Mouse (Mus musculus) forebrain, embryonic 11.5 days (tissue): ENCODE measurements at regions not wholly inside any gene's neighbourhood (a gene's known extent, or its start where the extent isn't known, plus 50 kb on each side); places are given as distances from the start of the nearest gene placed in this dataset.

ENCODE experiments used
- ATAC-seq: fragments of 200-750 bp; cut with Nextera tagmentation; replicated peaks from 2 replicates; pipeline ENCODE4 v1.8.0; 2017; ENCODE audit warnings: moderate TSS enrichment; ENCODE audit not compliant: low FRiP score
- DNase-seq: peaks from one replicate; pipeline ENCODE4 v3.0.0-alpha.2; 2017; ENCODE audit warnings: low spot score
- H3K27ac ChIP-seq: fragments of 300-500 bp; sonication (generic); 2 replicates; pipeline ENCODE4 v1.5.1; 2014; ENCODE audit warnings: low read depth, low read length
- H3K27me3 ChIP-seq: fragments of 300-500 bp; sonication (generic); 2 replicates; pipeline ENCODE4 v1.6.1; 2014; ENCODE audit warnings: mild to moderate bottlenecking, low read length, mixed read lengths; ENCODE audit not compliant: control insufficient read depth, insufficient read depth
- H3K36me3 ChIP-seq: fragments of 300-500 bp; sonication (generic); 2 replicates; pipeline ENCODE4 v1.6.1; 2014; ENCODE audit warnings: mild to moderate bottlenecking, low read length, moderate library complexity, mixed read lengths; ENCODE audit not compliant: control insufficient read depth, insufficient read depth
- H3K4me1 ChIP-seq: fragments of 300-500 bp; sonication (generic); replicated peaks from 2 replicates; pipeline ENCODE4 v1.6.1; 2014; ENCODE audit warnings: low read length, mixed read lengths; ENCODE audit not compliant: control insufficient read depth, insufficient read depth
- H3K4me2 ChIP-seq: fragments of 300-500 bp; sonication (generic); 2 replicates; pipeline ENCODE4 v1.6.1; 2014; ENCODE audit warnings: low read depth, mild to moderate bottlenecking, low read length, moderate library complexity, mixed read lengths; ENCODE audit not compliant: severe bottlenecking
- H3K4me3 ChIP-seq: fragments of 300-500 bp; sonication (generic); 2 replicates; pipeline ENCODE4 v1.5.1; 2014; ENCODE audit warnings: low read depth, low read length
- H3K9ac ChIP-seq: fragments of 300-500 bp; sonication (generic); 2 replicates; pipeline ENCODE4 v1.6.1; 2014; ENCODE audit warnings: low read length
- H3K9me3 ChIP-seq: fragments of 300-500 bp; sonication (generic); 2 replicates; pipeline ENCODE4 v1.6.1; 2016; ENCODE audit warnings: low read length, mixed read lengths; ENCODE audit not compliant: control insufficient read depth
- WGBS: fragments of 180-500 bp; shearing (Covaris S2); extraction: QIAGEN DNeasy Blood & Tissue Kit; methylation state at CpG from one replicate; pipeline ENCODE4 v1.1.7; 2014; 5-methylcytosine and 5-hydroxymethylcytosine counted together

GRCm38 (mm10) chr3:14381421-14381992 lies 99.0 kb upstream of the Slc7a12 start:
- DNase-seq: peak; percentile 84
- Histone ChIP-seq H3K9me3 (no peaks in the 10 kb centered on the region), H3K4me3 (no peak overlapping the region), H3K9ac (no peak overlapping the region), H3K4me1 (no peaks in the 10 kb centered on the region), H3K4me2 (peak overlapping the region; percentile 38; the same call in 1 of the 2 replicates), H3K36me3 (no peaks in the 10 kb centered on the region), H3K27ac (no peak overlapping the region), H3K27me3 (no peaks in the 10 kb centered on the region)
- peak; percentile 96 for ATAC-seq
- WGBS: 15% methylated on average over 18 of the region's 18 CpGs

GRCm38 (mm10) chr3:14390656-14391055 lies 89.8 kb upstream of the Slc7a12 start:
- Histone ChIP-seq H3K27me3 (no peaks in the 10 kb centered on the region), H3K36me3 (no peaks in the 10 kb centered on the region), H3K4me2 (no peak overlapping the region), H3K4me1 (no peaks in the 10 kb centered on the region), H3K4me3 (no peak overlapping the region), H3K9me3 (no peaks in the 10 kb centered on the region), H3K27ac (no peak overlapping the region), H3K9ac (no peak overlapping the region)
- DNase-seq: no peak
- ATAC-seq: no peak
- 97% methylated on average over 1 of the region's 1 CpGs for WGBS

- no peak overlapping the region for H3K9ac ChIP-seq
- H3K4me2 ChIP-seq: no peak overlapping the region
- ATAC-seq: no peak
- WGBS: 93% methylated on average over 3 of the region's 3 CpGs
- no peaks in the 10 kb centered on the region for H3K36me3 ChIP-seq
- no peaks in the 10 kb centered on the region for H3K4me1 ChIP-seq
- DNase-seq: no peak
- H3K4me3 ChIP-seq: no peak overlapping the region
- H3K9me3 ChIP-seq: no peaks in the 10 kb centered on the region; the same call in 1 of the 2 replicates
- no peaks in the 10 kb centered on the region for H3K27me3 ChIP-seq
- H3K27ac ChIP-seq: no peak overlapping the region
Observed at GRCm38 (mm10) chr3:14398676-14399075, 81.8 kb upstream of the Slc7a12 start.

- Histone ChIP-seq H3K9me3 (no peaks in the 10 kb centered on the region), H3K27ac (no peak overlapping the region), H3K4me2 (no peak overlapping the region), H3K36me3 (no peaks in the 10 kb centered on the region), H3K4me3 (no peak overlapping the region), H3K4me1 (no peaks in the 10 kb centered on the region), H3K9ac (no peak overlapping the region), H3K27me3 (no peaks in the 10 kb centered on the region)
- no peak for DNase-seq
- ATAC-seq: no peak
- 85% methylated on average over 1 of the region's 1 CpGs for WGBS
Observed at GRCm38 (mm10) chr3:14408435-14409125, 71.9 kb upstream of the Slc7a12 start.
